Mouse (Mus musculus): ENCODE results near the gene Rps17.
A peak's percentile ranks its signal among the peaks of the same experiment; 100 is the strongest.

The Rps17 gene

GRCm38 (mm10) chr7:81344544-81345446 is at the start of gene Rps17:
Gene Rps17 (minus strand): TSS chr7:81345254.
- DNase-seq: peak; percentile 87 to 89

DNA sequence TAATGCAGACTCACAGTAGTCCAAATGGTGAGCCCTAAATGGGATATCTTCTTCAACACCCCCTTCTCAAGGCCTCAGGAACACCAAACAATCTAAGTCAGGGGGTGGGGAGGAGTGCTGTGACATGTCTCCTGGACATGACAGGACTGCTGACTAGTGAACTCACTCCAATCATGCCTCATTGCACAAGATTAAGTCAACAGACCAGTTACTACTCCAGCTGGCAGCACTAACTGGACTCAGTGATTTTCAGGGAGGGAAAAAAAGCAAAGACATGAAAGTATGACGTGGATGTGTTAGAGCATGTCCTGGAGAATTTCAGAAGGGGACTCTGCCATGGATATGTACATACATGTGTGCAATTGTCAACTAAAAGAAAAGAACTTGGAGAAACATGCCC is 34.3 kb upstream of the Rps17 start:
- no peak for DNase-seq

GRCm38 (mm10) chr7:81372337-81372920 is 27.4 kb upstream of the Rps17 start:
- DNase-seq: no peak

DNA sequence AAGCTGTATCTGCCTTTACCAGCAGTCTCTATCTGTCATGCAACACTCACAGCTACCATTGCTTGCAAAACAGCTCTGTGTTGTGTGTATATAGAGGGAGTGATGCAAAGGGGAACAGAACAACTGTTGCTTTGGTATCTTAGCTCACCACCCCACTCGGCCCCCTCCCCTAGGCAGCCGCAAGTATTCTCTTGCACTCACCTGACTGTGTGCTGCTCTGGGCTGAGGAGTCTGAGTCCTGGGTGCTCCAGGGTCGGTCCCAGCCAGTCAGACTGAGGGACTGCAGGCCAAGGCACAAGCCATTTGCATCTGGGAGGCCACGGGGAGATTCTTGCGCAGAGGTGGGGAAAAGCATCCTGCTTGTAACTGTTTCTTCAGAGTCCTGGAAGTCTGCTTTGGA is 26.8 kb upstream of the Rps17 start:
- DNase-seq: no peak

- no peak for DNase-seq
Observed at GRCm38 (mm10) chr7:81369724-81370123, 24.7 kb upstream of the Rps17 start.

DNA sequence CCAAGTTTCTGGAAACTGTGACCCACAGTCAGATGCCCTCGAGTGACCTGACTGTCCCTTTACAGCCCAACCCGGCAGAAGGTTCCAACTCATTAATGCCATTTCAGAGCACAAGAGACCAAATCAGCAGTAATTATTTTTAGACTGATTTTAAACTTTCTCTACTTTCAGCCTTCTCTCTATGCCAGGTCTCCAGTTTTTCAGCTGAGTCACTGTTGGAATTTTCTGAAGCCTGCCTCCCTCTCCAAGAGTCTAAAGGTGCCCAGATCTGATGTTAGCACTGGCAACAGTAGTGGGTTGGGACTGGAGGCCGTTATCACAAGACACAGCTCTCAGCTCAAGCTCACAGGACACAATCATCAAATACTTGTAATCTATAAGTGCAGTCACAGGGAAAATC is 22.9 kb upstream of the Rps17 start:
- DNase-seq: no peak

DNA sequence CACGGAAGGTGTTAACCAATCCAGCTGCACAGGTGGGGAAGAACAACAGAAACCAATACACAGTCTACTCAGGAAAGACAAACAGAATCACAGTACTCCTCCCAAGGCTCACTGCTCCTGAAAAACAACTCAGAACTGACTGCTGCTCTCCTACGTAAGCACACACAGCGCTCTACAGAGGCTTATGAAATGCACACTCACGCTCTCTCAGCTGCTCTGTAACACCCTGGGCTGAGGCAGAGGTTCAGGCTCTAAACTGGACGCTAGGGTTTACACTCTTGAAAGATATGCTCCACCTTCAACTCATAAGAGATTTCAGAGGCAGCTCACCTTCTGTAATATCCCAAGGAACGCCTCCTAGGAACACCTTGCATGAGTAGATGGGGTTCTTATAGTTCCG is 11.9 kb upstream of the Rps17 start:
- no peak for DNase-seq

DNA sequence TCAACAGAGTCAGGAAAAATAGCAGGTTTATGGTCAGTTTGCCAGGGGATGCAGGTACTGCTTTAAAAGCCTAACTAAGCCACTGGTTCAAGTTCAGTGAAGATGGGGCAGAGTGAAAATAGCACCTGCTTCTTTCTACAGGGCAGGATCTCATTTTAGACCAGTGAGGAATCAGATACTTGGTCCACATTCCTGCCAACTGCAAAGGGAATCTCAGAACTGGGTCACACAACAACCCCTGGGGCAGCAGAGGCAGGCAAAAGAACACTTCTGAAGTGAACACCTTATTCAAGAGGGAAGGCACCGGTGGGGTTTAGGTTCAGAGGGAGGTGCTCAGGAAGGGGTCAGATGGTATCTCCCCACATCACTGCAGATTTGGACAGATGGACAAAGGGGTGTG is 11.3 kb upstream of the Rps17 start:
- no peak for DNase-seq

DNA sequence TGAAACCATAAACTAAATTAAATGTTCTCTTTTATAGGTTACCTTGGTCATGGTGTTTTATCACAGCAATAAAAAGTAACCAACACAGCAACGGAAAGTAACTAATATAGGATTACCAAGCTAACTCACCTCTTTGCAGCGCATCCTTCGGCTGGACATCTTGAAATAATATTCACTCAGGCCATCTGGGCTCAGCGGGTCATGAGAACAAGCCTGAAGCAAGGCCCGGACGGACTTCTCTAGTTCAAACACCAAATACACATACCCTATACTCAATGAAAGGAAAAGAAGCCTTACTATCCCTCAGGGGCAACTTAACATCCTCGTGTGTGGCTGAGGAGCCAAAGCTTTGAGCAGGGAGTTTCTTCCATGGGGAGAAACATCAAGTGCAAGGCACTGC is 10.7 kb upstream of the Rps17 start:
- DNase-seq: no peak

- peak in 1 of 2 experiments; percentile 31 for DNase-seq
Observed at GRCm38 (mm10) chr7:81351826-81352225, 6.8 kb upstream of the Rps17 start.

DNA sequence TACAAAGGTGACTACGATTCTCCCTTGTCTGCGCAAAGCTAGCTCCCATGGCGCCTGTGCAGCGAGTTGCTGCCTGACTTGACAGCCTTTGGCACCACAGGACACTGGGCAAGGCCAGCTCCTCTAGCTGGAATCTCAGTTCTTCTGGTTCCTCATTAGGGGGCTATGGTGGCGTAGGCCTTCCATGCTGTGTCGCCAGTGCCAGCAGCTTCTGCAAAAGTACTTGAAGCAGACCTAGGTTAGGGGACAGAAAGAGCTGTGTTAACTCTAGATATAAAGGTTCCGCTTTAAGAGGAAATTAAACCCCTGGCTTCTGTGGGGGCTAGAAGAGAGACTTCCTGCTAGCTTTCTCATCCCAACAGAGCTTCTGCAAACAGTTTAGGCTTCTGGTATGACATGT is 3.2 kb upstream of the Rps17 start:
- DNase-seq: no peak

DNA sequence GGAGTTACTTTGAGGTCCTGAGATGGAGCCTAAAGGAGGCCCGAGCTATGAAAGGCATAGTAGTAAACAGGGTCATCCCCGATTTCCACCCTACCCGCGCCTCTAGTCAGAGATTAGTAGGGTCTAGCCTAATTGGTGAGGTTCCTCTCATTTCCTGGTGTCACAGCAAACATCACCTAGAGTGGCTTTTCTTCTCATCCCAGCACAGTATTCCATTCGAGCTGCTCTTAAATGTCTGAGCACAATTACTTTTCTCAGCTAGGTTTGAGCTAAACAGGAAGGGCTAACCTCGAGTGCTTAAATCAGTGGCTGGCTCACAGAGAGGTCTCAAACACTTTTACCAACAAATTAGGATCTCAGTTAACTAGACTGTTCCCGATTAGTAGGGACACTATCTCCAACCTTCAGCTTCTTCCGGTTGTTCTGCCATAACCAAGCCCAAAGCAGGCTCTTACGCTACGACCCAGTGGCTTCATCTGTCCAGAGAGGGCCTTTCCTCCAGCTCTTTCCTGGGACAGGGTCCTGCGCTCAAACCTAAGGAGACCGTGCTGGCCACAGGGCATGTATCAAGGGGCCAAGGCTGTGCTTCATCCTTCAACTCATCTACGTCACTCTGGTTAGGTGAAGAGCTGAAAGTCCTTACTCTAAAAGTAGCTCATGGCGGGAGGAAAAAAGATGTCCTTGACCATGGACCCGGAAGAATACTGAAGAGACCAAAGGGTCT is 555 bp upstream of the Rps17 start:
- no peak for DNase-seq

DNA sequence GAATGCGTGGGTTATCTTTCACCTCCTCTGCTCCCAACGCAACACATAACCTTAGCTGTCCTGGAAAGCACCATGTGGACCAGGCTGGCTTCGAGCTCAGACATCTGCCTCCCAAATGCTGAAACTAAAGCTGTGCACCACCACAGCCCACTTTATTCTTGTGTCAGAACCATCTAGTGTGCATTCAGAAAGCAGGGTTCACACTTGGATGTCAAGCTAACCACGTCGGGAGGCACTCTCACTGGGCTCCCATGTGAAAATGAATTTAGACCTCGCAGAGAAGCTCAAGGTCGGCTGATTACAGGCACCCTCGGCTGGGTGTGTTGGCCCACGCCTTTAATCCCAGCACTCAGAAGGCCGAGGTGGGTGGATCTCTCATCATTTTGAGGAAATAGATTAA is 1.2 kb downstream of the Rps17 start:
- DNase-seq: no peak

- DNase-seq: no peak
Observed at GRCm38 (mm10) chr7:81343316-81343715, 1.7 kb downstream of the Rps17 start.

DNA sequence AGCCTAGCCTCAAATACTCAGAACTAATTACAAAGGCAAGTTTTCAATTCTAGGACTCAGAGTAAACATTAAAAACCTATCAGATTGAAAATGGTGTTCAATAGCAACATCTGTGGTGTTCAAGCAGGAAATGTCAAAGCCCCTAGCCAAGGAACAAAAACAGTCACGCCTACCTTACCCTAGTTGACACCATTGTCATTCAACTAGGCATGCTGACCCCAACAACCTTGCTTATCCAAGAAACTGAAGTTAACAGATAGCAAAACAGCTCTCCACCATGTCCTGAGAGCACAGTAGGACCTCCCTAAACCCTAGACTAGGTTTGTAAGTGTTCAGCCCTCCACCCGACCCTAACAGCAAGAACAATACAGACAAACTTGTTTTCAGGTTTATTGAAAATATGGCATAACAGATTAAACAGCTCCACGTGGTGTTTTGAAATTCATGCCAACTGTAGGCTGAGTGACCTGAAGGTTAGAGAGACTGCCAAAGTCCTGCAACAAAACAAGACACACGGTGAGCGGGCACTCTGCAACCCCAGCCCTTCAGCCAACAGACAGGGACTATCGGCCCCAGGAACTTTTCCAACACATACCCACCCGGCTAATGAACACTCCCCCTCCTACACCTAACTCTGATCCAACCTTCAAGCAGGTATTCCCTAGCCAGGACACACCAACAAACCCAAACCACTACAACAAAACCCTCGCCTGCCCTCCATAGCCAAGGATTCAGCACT is 2.5 kb downstream of the Rps17 start:
- DNase-seq: no peak

DNA sequence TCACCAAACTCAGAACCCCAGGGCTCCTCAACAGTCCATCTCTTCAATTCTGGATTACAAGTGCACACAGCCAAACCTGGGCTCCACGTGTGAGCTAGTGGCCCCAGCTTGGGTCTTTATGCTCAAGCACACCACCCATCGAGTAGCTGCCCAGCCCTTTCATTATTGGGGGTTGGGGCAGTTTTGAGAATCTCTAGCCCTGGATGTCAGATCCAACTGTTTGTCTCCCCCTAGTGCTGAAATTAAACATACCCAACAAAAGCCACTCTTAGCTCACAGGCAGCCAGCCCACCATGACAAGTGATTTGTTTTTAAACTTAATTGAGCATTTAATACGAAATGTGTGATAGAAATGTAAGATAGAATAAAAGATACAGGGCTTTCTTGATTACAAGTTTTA is 3.5 kb downstream of the Rps17 start:
- no peak for DNase-seq

DNA sequence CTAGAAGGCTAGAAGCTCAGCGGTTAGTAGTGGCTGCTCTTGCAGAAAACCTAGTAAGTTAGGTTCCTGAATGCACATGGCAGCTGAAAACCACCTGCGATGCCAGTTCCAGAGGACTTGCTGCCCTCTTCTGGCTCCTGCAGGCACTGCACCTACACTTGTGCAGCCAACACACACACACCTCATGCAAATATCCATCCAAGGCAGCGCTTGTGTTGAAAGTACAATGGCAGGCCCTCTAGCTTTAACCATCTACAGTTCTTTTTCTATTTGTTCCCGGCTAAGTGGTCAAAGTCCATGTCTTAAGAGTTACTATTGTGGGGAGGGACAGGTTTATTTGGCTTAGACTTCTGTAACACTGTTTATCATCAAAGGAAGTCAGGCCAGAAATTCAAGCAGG is 5.3 kb downstream of the Rps17 start:
- no peak for DNase-seq

- DNase-seq: no peak
Observed at GRCm38 (mm10) chr7:81338522-81338873, 6.6 kb downstream of the Rps17 start.

DNA sequence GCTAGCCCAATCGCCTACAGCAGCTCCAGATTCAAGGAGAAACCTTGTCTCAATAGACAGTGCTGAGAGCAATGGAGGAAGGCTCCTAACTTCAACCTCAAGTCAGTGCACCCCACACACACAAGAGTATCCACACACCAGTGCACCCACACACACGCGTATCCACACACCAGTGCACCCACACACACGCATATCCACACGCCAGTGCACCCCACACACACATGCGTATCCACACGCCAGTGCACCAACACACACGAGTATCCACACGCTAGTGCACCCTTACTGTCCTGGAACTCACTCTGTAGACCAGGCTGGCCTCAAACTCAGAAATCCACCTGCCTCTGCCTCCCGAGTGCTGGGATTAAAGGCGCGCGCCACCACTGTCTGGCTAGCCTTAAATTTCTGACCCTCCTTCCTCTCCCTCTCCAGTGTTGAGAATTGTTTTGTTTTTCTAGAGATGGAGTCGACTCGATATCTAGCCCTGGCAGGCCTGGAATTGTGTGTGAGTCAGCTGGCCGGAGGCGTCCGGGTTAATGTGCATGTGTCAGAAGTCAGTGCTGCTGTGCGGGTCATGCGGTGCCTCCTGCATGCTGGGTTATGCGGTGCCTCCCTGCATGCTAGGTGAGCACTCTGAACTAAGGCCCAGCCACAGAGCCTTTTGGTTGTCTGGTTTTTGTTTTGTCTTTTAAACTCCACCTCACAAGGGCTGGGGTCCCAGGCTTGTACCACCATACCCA is 7.1 kb downstream of the Rps17 start:
- no peak for DNase-seq

GRCm38 (mm10) chr7:81336432-81336786 is 8.6 kb downstream of the Rps17 start:
- no peak for DNase-seq

DNA sequence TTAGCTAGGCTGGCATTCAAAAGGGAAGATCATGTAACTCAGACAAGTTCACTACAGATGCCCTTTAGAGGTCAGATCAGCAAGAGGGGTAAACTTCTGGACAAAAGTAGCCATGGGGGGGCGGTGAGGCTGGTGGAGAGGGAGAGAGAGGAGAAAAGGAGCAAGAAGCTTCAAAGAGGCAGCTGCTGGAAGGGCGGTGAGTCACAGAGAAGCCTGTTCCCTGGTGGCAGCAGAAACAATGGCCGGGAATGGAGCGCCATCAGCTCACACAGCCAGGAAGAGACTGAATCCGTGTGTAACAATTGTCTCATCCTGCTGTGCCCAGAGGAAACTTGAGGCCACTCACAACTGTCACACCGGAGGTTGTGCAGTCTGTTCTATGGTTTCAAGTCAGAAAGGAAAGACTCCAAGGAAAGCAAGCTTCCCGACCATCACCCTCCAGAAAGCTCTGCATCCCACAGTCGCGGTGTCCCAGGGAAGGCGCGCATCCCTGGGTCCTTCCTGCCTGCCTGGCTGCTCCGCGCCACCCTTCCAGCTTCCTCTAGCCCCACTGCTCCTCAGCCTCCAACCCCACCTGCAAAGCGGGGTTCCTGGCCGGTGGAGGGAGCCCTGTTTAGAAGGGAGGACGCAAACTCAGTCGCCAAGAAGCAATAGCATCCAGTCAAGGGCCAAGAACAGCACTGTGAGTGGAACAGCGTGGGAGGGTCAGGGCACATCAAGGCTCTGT is 9.2 kb downstream of the Rps17 start:
- DNase-seq: no peak

DNA sequence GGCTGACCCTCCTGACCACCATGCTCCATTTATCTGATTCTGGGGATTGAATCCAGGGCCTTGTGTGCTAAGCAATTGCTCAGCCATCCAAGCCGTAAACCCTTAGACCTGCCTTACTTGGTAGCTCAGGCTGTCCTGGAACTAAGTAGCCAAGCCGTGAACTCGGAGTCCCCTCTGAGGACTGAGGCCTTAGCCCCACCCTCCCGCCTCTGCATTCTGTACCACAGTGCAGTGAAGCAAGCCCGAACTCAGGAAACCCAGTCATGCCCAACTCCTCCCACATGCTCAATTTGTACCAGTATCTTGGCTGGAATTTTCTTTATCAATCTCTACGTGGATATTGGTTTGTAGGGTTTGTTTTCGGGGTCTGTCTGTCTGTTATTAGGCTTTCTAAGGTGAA is 13.2 kb downstream of the Rps17 start:
- no peak for DNase-seq

All from thymus, adult 18-20 months (tissue).